Comparison of ENCODE assay signal across 17 mouse cellular contexts in genomic region chr3:107812341-107812740, GRCm38 (mm10).
"Had no signal": no experiment of that assay in that cellular context is flagged by ENCODE, and none has a peak within 500 bp of the region (broad histone marks: within the 10 kb centered on the region; RNA-seq: fewer than 3 reads in every experiment).

No protein-coding gene starts in this region.

- H3K27ac ChIP-seq: kidney, postnatal 0 days; limb, embryonic 15.5 days; liver, embryonic 15.5 days; lung, embryonic 15.5 days; macrophage; neural tube, embryonic 13.5 days had no signal

- H3K9me3 ChIP-seq: limb, embryonic 15.5 days; liver, embryonic 15.5 days; lung, embryonic 15.5 days; neural tube, embryonic 13.5 days had no signal

- H3K27me3 ChIP-seq: limb, embryonic 15.5 days; liver, embryonic 15.5 days; lung, embryonic 15.5 days; neural tube, embryonic 13.5 days had no signal

- H3K36me3 ChIP-seq: limb, embryonic 15.5 days; liver, embryonic 15.5 days; lung, embryonic 15.5 days; neural tube, embryonic 13.5 days had no signal

- ATAC-seq: midbrain, embryonic 16.5 days had no signal

- H3K4me3 ChIP-seq: limb, embryonic 15.5 days; liver, embryonic 15.5 days; lung, embryonic 15.5 days; neural tube, embryonic 13.5 days had no signal

- DNase-seq: kidney, adult 11 months; kidney, adult 9 months; kidney, postnatal 36 days; layer of hippocampus, adult 9-11 months; lung, postnatal 14 days; retina, postnatal 1 day; right cerebral cortex, postnatal 4 days; spleen, adult 18-20 months; thymus, adult 18-20 months; thymus, postnatal 25 days had no signal
